Mouse (Mus musculus): Measurements from ENCODE around the gene Scn1a. TPM values are rescaled to one million over a fixed set of nuclear protein-coding genes. Genes with fewer than 3 reads are reported as not detected.

Scn1a gene
- polyA plus RNA-seq, 1 experiment from 2014 or later: 0.27 TPM

DNA sequence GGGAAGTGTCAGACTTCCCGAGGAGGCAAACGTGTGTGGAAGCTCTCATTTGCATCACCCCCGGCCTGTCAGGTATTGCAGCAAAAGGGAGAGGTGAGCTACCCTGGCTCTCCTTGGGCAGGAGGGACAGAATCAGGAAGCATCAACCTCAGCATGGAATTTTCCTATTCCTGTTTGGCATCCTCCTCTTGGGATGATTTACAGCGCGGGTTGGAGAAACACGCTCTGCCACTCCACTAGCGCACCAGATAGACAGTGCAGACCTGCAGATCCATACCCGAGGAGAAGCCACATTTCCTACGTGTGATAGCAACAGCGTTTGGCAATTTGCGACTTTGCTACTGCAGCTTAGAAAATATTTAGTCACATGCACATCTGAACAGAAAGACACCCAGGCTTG is 32.2 kb downstream of the Scn1a start:
- H3K4me2 ChIP-seq: peak overlapping the region; percentile 32

DNA sequence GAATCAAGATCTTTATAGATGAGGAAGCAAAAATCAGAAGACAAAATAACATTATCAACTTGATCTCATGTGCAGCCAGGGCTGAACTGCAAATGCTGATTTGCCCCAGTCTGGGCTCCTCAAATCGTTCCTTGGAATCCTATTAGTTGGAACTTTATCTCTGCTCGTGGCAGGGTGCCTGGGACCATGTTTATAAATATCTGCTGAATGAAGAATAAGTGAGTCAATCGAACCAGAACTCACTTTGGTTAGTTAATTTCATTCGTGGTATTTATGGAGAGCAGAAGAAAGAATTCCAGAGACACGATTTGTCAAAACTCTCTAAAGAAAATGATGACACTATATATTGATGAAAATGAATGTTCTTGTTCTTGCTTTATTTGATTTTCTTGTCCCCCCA is 48.1 kb downstream of the Scn1a start:
- Histone ChIP-seq H3K27me3 (replicated peaks) (no peaks in the 10 kb centered on the region), H3K4me2 (no peak overlapping the region), H3K9me3 (no peaks in the 10 kb centered on the region), H3K4me1 (no peaks in the 10 kb centered on the region), H3K27ac (no peak overlapping the region), H3K9ac (no peak overlapping the region), H3K4me3 (replicated peaks) (no peak overlapping the region), H3K36me3 (no peaks in the 10 kb centered on the region)
- ATAC-seq (ENCODE audit: insufficient read depth, low FRiP score, low read depth): no peak
- 55% methylated on average over 5 of the region's 5 CpGs for WGBS

More for the DNA sequence above, 32.2 kb downstream of the Scn1a start:
- Histone ChIP-seq H3K27ac (no peak overlapping the region), H3K4me3 (replicated peaks) (no peak overlapping the region), H3K4me1 (0 out of 2 replicates have a peak, but pooled peaks cover 7% of the 10 kb centered on the region), H3K9me3 (no peaks in the 10 kb centered on the region), H3K9ac (no peak overlapping the region), H3K36me3 (no peaks in the 10 kb centered on the region), H3K27me3 (replicated peaks) (peaks cover 14% of the 10 kb centered on the region; the same call in 1 of the 2 replicates)
- no peak for ATAC-seq (ENCODE audit: insufficient read depth, low FRiP score, low read depth)
- WGBS: 13% methylated on average over 11 of the region's 11 CpGs

DNA sequence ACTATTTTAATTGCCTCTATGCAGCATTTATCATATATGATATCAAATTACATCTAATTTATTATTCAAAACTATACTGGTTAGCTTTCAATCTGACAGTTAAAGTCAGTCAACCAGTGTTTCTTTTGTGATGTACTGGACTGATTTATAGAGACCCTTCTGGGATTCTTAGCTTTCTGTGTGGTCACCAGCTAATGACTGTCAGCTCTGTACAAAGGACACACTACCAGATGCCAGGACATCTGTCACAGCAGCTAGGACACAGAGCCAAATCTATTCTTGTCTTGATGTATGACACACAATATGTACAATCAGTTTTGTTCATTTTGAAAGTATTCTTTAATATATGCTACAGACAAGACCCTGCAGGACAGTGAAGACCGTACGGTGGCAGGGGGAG is 72.7 kb downstream of the Scn1a start:
- ATAC-seq (ENCODE audit: insufficient read depth, low FRiP score, low read depth): no peak
- Histone ChIP-seq H3K36me3 (no peaks in the 10 kb centered on the region), H3K9ac (no peak overlapping the region), H3K4me2 (no peak overlapping the region), H3K9me3 (no peaks in the 10 kb centered on the region), H3K27ac (no peak overlapping the region), H3K4me1 (no peaks in the 10 kb centered on the region), H3K27me3 (replicated peaks) (no peaks in the 10 kb centered on the region), H3K4me3 (replicated peaks) (no peak overlapping the region)
- 89% methylated on average over 2 of the region's 2 CpGs for WGBS

DNA sequence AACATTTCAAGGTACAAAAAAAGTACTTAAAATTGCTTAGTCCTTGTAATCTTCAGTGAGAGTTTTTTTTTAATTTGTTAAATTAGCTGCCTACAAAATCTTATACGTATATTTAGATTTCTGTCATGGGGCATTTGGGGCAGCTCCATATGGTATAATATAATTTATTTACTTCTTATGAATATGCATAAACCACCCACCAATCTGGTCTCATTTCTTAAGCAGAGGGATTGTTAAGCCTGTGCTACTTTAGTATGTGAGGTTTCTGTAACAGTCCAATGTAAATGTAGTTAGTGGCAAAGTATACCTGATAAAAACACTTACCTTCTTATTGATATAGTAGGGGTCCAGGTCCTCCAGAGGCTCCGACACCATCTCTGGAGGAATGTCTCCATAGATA is 90.0 kb downstream of the Scn1a start:
- Histone ChIP-seq H3K4me1 (no peaks in the 10 kb centered on the region), H3K4me3 (replicated peaks) (no peak overlapping the region), H3K4me2 (no peak overlapping the region), H3K9me3 (no peaks in the 10 kb centered on the region), H3K36me3 (no peaks in the 10 kb centered on the region), H3K9ac (no peak overlapping the region), H3K27me3 (replicated peaks) (no peaks in the 10 kb centered on the region), H3K27ac (no peak overlapping the region)
- 80% methylated on average over 2 of the region's 2 CpGs for WGBS
- no peak for ATAC-seq (ENCODE audit: insufficient read depth, low FRiP score, low read depth)

DNA sequence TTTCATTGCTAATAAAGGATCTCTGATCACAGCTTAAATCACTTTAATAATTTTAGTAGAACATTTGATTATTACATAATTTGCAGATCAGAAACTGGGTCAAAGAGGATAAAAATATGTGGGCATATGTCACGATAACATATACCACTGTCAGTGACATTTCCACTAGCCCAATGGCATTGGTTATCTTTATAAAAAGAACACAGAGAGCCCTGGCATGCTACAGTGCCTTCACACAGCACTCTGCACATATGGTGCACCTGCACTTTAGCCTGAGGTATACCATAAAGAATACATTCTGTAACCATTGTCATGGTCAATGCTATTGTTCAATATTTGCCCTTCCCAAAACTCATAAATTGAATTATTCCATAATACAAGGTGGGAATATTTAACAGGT is 94.0 kb downstream of the Scn1a start:
- WGBS: 94% methylated on average over 1 of the region's 1 CpGs
- no peak overlapping the region for H3K9ac ChIP-seq
- no peak overlapping the region for H3K27ac ChIP-seq
- no peaks in the 10 kb centered on the region for H3K4me1 ChIP-seq
- no peak for ATAC-seq (ENCODE audit: insufficient read depth, low FRiP score, low read depth)
- no peaks in the 10 kb centered on the region for H3K36me3 ChIP-seq
- H3K27me3 ChIP-seq (replicated peaks): no peaks in the 10 kb centered on the region
- no peaks in the 10 kb centered on the region for H3K9me3 ChIP-seq
- H3K4me2 ChIP-seq: no peak overlapping the region
- no peak overlapping the region for H3K4me3 ChIP-seq (replicated peaks)

DNA sequence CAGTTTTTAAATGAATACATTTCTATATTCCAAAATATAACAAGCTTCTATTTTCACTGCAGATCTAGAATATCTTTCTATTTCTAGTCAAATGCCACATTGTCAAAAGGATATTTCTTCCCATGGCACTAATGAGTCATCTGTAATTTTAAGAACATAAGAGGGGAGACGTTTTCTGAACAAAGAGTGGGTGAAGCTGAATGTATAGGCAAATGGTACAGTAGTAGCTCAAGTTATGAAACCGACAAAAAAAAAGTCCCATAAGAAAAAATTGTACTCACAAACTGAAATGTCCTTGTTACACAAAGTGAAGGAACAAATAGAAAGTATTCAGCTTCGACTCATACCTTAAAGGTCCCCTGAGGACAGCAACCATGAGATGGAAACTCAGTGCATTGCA is 94.5 kb downstream of the Scn1a start:
- Histone ChIP-seq H3K9me3 (no peaks in the 10 kb centered on the region), H3K27me3 (replicated peaks) (no peaks in the 10 kb centered on the region), H3K4me2 (no peak overlapping the region), H3K36me3 (no peaks in the 10 kb centered on the region), H3K9ac (no peak overlapping the region), H3K4me1 (no peaks in the 10 kb centered on the region), H3K27ac (no peak overlapping the region), H3K4me3 (replicated peaks) (no peak overlapping the region)
- no peak for ATAC-seq (ENCODE audit: insufficient read depth, low FRiP score, low read depth)
- 72% methylated on average over 3 of the region's 3 CpGs for WGBS

DNA sequence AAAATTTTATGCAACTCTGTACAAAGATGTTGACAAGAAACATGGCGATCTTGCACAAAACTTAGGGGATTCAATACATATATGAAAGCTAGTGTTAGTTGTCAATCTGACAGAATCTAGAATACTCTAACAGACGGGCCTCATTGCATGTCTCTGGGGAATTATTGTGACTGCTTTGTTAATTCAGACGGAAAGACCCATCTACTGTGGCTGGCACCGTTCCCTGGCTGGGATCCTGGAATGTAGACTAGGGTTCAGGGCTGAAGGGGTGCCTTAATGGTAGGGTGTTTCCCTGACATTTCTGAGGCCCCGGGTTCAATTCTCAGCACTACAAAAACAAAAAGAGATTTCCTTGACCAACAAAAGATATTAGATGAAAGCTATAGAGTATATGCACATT is 103.2 kb downstream of the Scn1a start:
- Histone ChIP-seq H3K27me3 (replicated peaks) (no peaks in the 10 kb centered on the region), H3K9ac (no peak overlapping the region), H3K4me3 (replicated peaks) (no peak overlapping the region), H3K4me2 (no peak overlapping the region), H3K9me3 (no peaks in the 10 kb centered on the region), H3K4me1 (no peaks in the 10 kb centered on the region), H3K36me3 (no peaks in the 10 kb centered on the region), H3K27ac (no peak overlapping the region)
- ATAC-seq (ENCODE audit: insufficient read depth, low FRiP score, low read depth): no peak
- WGBS: 67% methylated on average over 5 of the region's 5 CpGs

DNA sequence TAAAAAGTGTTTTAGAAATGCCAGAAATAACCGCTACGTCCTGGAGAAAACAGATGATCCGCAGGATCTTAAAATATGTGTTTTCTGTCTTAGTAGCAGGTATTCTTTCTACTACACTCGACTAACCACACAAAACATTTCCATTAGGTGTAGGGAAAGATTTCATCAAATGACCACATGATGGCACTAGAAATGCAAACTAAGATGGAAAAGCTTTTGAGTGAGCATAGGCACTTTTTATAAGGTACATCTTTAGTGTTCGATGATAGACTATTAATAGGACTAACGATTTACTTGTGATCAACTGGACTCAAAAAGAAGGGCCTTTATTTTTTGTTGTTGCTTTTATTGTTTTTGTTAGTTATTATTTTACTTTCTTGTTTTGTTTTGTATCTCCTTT is 104.2 kb downstream of the Scn1a start:
- Histone ChIP-seq H3K4me2 (no peak overlapping the region), H3K36me3 (no peaks in the 10 kb centered on the region), H3K9ac (no peak overlapping the region), H3K4me1 (no peaks in the 10 kb centered on the region), H3K9me3 (no peaks in the 10 kb centered on the region), H3K4me3 (replicated peaks) (no peak overlapping the region), H3K27ac (no peak overlapping the region), H3K27me3 (replicated peaks) (no peaks in the 10 kb centered on the region)
- WGBS: 74% methylated on average over 6 of the region's 6 CpGs
- ATAC-seq (ENCODE audit: insufficient read depth, low FRiP score, low read depth): no peak

DNA sequence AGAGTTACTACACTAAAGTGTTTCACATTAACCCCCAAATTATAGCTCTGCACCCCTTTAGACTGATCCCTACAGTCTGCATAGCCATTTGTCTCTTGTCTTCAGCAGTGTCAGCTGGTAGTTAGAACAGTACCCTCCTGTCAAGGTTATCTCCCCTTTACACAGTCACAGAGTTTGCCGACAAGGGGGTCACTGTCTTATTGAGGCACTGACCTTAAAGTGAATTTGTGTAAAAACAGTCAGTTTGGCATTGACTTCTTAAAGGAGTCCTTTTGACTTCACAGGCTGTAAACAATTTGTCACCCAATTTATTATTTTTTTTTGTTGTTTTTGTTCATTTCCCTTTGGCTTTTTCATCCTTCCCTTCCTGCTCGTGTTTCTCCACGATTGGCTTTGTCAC is 168.1 kb downstream of the Scn1a start:
- WGBS: 61% methylated on average over 3 of the region's 3 CpGs
- Histone ChIP-seq H3K36me3 (no peaks in the 10 kb centered on the region), H3K9ac (no peak overlapping the region), H3K4me1 (no peaks in the 10 kb centered on the region), H3K9me3 (no peaks in the 10 kb centered on the region), H3K4me3 (replicated peaks) (no peak overlapping the region), H3K4me2 (no peak overlapping the region), H3K27ac (no peak overlapping the region), H3K27me3 (replicated peaks) (no peaks in the 10 kb centered on the region)
- ATAC-seq (ENCODE audit: insufficient read depth, low FRiP score, low read depth): no peak

DNA sequence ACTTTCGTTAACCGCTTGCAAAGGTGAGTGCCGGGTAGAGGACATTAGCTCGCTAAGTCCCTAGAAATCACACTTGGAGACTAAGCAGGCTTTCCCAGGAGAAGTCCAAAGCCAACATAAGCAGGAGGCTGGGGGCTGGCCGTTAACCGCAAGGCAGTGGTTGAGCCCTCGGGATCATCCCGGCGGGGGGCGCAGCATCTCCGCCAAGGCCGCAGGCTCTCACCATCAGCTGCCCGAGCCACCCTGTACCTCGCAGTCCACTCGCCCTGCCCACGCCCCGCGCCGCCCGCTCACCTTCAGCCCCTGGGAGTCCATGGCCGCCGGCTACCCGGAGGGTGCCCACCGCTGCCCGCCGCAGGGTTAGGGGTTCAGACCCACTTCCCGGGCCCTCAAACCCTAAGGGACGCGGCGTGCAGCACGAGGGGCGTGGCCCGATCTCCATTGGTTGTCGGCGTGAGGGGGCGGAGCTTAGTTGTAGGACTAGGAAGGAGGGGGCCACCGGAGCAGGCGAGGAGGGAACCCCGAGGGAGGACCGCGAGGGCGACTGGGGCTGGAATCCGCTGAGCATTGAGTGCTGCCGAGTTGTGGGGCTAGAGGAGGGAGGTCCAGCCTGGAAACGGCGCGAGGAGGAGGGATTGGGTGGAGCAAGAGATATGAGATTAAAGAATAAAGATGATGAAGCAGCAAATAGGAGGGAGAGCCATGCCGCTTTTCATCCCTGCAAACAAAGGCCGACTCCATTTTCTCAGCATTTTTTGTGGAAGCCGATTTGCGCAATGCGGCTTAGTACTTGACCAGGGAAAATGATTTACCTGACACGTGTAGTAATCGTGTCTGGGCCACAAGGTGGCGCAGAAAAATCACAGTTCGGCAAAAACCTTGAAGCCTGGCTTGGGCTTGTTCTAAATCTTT is 184.2 kb downstream of the Scn1a start, which contains the start of gene Ttc21b:
Gene Ttc21b (minus strand): TSS at position 398 of the 912 bp plus-strand sequence.
- Histone ChIP-seq H3K36me3 (no peaks in the 10 kb centered on the region), H3K4me1 (no peaks in the 10 kb centered on the region), H3K27me3 (replicated peaks) (no peaks in the 10 kb centered on the region), H3K4me2 (peak within 1 kb of the TSS; percentile 59), H3K9ac (0 out of 2 replicates have a peak within 1 kb of the TSS, but pooled peaks have one; percentile 39), H3K4me3 (replicated peaks) (peak within 1 kb of the TSS; percentile 83), H3K27ac (peak within 1 kb of the TSS; percentile 58), H3K9me3 (no peaks in the 10 kb centered on the region)
- peak; percentile 99 for ATAC-seq (ENCODE audit: insufficient read depth, low FRiP score, low read depth)
- WGBS: under 1% methylated on average over 51 of the region's 56 CpGs

DNA sequence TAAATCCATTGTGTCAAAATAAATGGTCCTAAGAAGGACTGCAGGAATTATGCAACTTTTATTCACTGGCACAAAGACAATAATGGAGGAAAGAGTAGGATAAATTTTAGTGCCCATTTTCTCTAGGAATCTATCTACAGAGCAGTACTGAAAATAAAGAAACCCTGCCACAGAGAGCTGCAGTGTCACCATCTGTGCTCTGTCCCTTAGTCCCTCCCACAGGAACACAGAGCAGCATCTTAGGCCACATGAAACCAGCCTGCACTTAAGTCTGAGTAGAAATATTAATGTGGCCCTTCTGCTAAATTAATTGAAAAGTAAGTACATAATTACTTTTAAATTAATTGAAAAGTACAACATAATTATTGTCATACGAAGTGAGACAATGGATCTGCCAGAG is 196.6 kb downstream of the Scn1a start:
- H3K9ac ChIP-seq: no peak overlapping the region
- 91% methylated on average over 1 of the region's 1 CpGs for WGBS
- H3K4me2 ChIP-seq: no peak overlapping the region
- H3K4me1 ChIP-seq: no peaks in the 10 kb centered on the region
- H3K27ac ChIP-seq: no peak overlapping the region
- no peak overlapping the region for H3K4me3 ChIP-seq (replicated peaks)
- H3K36me3 ChIP-seq: 0 out of 2 replicates have a peak, but pooled peaks cover 4% of the 10 kb centered on the region
- H3K27me3 ChIP-seq (replicated peaks): no peaks in the 10 kb centered on the region
- H3K9me3 ChIP-seq: no peaks in the 10 kb centered on the region
- ATAC-seq (ENCODE audit: insufficient read depth, low FRiP score, low read depth): no peak

DNA sequence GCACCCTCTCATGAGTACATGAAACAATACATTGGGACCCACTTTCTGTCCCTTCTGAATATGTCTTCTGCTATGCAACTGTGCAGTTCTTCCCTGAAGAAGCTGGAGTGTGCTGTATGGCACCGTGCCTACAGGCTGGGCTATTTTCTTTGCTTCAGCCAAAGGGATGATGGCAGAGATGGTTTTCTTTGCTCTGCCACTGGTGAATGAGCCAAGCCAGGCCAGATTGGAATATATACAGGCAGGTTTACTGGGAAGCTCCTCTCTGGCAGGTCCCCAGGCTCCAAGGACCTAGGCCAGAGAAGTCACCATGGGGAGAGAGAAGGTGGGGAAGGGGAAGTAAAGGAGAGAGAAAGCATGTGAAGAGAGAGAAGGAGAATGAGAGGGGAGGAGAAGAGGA is 200.3 kb downstream of the Scn1a start:
- no peak overlapping the region for H3K4me2 ChIP-seq
- no peaks in the 10 kb centered on the region for H3K4me1 ChIP-seq
- no peaks in the 10 kb centered on the region; the same call in 1 of the 2 replicates for H3K36me3 ChIP-seq
- no peaks in the 10 kb centered on the region for H3K9me3 ChIP-seq
- WGBS: 94% methylated on average over 1 of the region's 1 CpGs
- no peaks in the 10 kb centered on the region for H3K27me3 ChIP-seq (replicated peaks)
- no peak overlapping the region for H3K27ac ChIP-seq
- ATAC-seq (ENCODE audit: insufficient read depth, low FRiP score, low read depth): no peak
- H3K4me3 ChIP-seq (replicated peaks): no peak overlapping the region
- H3K9ac ChIP-seq: no peak overlapping the region

Measured in stomach, embryonic 15.5 days (tissue).